Mouse (Mus musculus) left cerebral cortex, adult 2 months (tissue): ENCODE measurements around the gene Pcdh9. TPM values are rescaled to one million over a fixed set of nuclear protein-coding genes. Genes with fewer than 3 reads are reported as not detected.

ENCODE experiments used
- DNase-seq, 2 experiments: peaks; one replicate each; pipeline ENCODE4 v3.0.0; 2021 to 2022; ENCODE audit warnings: low spot score in 2 of 2, mixed read lengths in 1 of 2; ENCODE audit errors: extremely low spot score in 1 of 2
- H3K27ac ChIP-seq: fragments of 200-600 bp; 2 replicates; pipeline ENCODE4 v1.8.1; 2022
- H3K4me3 ChIP-seq: fragments of 200-600 bp; 2 replicates; pipeline ENCODE4 v1.8.1; 2022
- CTCF ChIP-seq: fragments of 200-600 bp; IDR thresholded peaks from 2 replicates; pipeline ENCODE4 v1.8.1; 2022; ENCODE audit warnings: antibody characterized with exemption, mild to moderate bottlenecking, moderate library complexity
- intact Hi-C: fragments of 180-260 bp; cut with DNase I; formaldehyde crosslinking; loops from one replicate; pipeline ENCODE4 v1.15.1; 2025
- total RNA-seq, 2 experiments: library from RNA; stranded (reverse); gene quantifications; 2 replicates each; pipeline ENCODE4 v1.2.3; 2021

The Pcdh9 gene
- total RNA-seq, 2 experiments from 2014 or later = 187 to 191 TPM

GRCm38 (mm10) chr14:93785031-93785430, 105.4 kb downstream of the Pcdh9 start:
- no peak for DNase-seq
- no peak overlapping the region for H3K4me3 ChIP-seq
- TF ChIP-seq CTCF = no peak
- intact Hi-C loops = no loop called here
- H3K27ac ChIP-seq = 0 out of 2 replicates have a peak overlapping the region, but pooled peaks have one; percentile 0

- intact Hi-C loops = no loop called here
- no peak for DNase-seq
- Histone ChIP-seq H3K4me3 (no peak overlapping the region), H3K27ac (no peak overlapping the region)
- TF ChIP-seq CTCF = no peak
These were observed 127.6 kb downstream of the Pcdh9 start for GRCm38 (mm10) chr14:93762855-93763254.

- Histone ChIP-seq H3K4me3 (no peak overlapping the region), H3K27ac (peak overlapping the region; percentile 55)
- TF ChIP-seq CTCF = no peak
- no peak for DNase-seq
- intact Hi-C loops = no loop called here
These were observed 156.3 kb downstream of the Pcdh9 start for GRCm38 (mm10) chr14:93734077-93734673.

- no peak overlapping the region for H3K27ac ChIP-seq
- intact Hi-C loops = no loop called here
- TF ChIP-seq CTCF = no peak
- no peak overlapping the region for H3K4me3 ChIP-seq
- no peak for DNase-seq
These were observed 164.7 kb downstream of the Pcdh9 start for GRCm38 (mm10) chr14:93725798-93726197.

- intact Hi-C loops = loop anchor here (5.0 to 10.0 kb wide), 3 partner anchors 112 to 174 kb away; no protein-coding TSS in a partner anchor
- no peak for DNase-seq
- peak overlapping the region; percentile 69; the same call in 1 of the 2 replicates for H3K27ac ChIP-seq
- no peak overlapping the region for H3K4me3 ChIP-seq
- no peak for TF ChIP-seq CTCF
These were observed 171.3 kb downstream of the Pcdh9 start for GRCm38 (mm10) chr14:93719208-93719607.

- DNase-seq = peak; percentile 41 to 49
- Histone ChIP-seq H3K4me3 (0 out of 2 replicates have a peak overlapping the region, but pooled peaks have one; percentile 9), H3K27ac (peak overlapping the region; percentile 77)
- intact Hi-C loops = loop anchor here (2.0 to 10.0 kb wide), 3 partner anchors 91 to 169 kb away; no protein-coding TSS in a partner anchor
- TF ChIP-seq CTCF = no peak; the same call in none of the 2 replicates
These were observed 177.1 kb downstream of the Pcdh9 start for GRCm38 (mm10) chr14:93713250-93713935.

GRCm38 (mm10) chr14:93708651-93709050, 181.8 kb downstream of the Pcdh9 start:
- no peak for DNase-seq
- intact Hi-C loops = no loop called here
- TF ChIP-seq CTCF = no peak

GRCm38 (mm10) chr14:93701385-93702101, 188.9 kb downstream of the Pcdh9 start:
- Histone ChIP-seq H3K27ac (peak overlapping the region; percentile 89), H3K4me3 (peak overlapping the region; percentile 39)
- TF ChIP-seq CTCF = no peak
- intact Hi-C loops = no loop called here
- no peak for DNase-seq

More at GRCm38 (mm10) chr14:93708651-93709050, 181.8 kb downstream of the Pcdh9 start:
- Histone ChIP-seq H3K27ac (peak overlapping the region; percentile 7; the same call in 1 of the 2 replicates), H3K4me3 (no peak overlapping the region)

- TF ChIP-seq CTCF = no peak
- DNase-seq = no peak
- H3K4me3 ChIP-seq = peak overlapping the region; percentile 39
These were observed 189.6 kb downstream of the Pcdh9 start for GRCm38 (mm10) chr14:93700916-93701315.

GRCm38 (mm10) chr14:93684641-93685040, 205.8 kb downstream of the Pcdh9 start:
- no peak for TF ChIP-seq CTCF
- Histone ChIP-seq H3K27ac (no peak overlapping the region), H3K4me3 (no peak overlapping the region)
- no peak for DNase-seq
- intact Hi-C loops = no loop called here

More at GRCm38 (mm10) chr14:93700916-93701315, 189.6 kb downstream of the Pcdh9 start:
- H3K27ac ChIP-seq = peak overlapping the region; percentile 89
- intact Hi-C loops = no loop called here

- intact Hi-C loops = no loop called here
- H3K4me3 ChIP-seq = no peak overlapping the region
- DNase-seq = no peak
- no peak for TF ChIP-seq CTCF
- peak overlapping the region; percentile 24; the same call in 1 of the 2 replicates for H3K27ac ChIP-seq
These were observed 215.0 kb downstream of the Pcdh9 start for GRCm38 (mm10) chr14:93675273-93676068.
